Mouse (Mus musculus): ENCODE data around the gene AF067061. TPM values are rescaled to one million over a fixed set of nuclear protein-coding genes. Genes with fewer than 3 reads are reported as not detected.

The AF067061 gene
- polyA plus RNA-seq (2015; fragmentation: Nextera tagmentation; extraction: Ambion mirVana): 0.15 and 0.23 TPM in 2 replicates

DNA sequence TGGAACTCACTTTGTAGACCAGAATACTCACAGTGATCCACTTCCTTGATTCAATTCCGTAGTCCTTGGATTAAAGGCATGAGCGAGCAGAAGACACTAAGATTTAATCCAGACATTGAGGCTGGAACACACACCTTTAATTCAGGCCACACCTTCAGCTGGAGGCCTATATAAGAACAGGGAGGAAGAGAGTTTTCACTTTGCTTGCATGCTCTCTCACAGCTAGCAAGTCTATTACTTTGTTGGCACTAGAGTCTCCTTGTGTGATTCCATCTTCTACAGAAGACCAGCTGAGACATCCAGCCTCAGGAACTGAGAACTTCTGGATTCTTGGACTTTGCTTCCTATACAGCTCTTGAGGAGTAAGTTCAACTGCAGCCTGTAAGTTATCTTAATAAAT is at the start of gene AF067061:
TSS of gene AF067061 (plus strand) at position 245 of the 400 bp plus-strand sequence.

GRCm38 (mm10) chr13:120215847-120216246 is 47.1 kb upstream of the AF067061 start, which contains the start of gene Gm21762:
Gm21762 (minus strand) TSS chr13:120215947.

DNA sequence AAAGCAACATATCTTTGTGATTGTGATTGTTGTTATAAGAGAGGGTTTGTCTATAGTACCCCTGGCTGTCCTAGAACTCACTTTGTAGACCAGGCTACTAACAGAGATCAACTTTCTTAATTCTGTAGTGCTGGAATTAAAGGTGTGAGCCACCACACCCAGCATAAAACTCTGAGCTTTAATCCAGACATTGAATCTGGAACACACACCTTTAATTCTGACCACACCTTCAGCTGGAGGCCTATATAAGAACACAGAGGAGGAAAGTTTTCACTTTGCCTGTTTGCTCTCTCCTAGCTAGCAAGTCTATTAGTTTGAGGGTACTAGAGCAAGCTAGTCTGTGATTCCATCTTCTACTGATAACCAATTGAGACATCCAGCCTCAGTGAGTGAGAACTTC is 24.1 kb upstream of the AF067061 start, which contains the start of gene Gm21731:
TSS of gene Gm21731 (plus strand) at position 301 of the 400 bp plus-strand sequence.

DNA sequence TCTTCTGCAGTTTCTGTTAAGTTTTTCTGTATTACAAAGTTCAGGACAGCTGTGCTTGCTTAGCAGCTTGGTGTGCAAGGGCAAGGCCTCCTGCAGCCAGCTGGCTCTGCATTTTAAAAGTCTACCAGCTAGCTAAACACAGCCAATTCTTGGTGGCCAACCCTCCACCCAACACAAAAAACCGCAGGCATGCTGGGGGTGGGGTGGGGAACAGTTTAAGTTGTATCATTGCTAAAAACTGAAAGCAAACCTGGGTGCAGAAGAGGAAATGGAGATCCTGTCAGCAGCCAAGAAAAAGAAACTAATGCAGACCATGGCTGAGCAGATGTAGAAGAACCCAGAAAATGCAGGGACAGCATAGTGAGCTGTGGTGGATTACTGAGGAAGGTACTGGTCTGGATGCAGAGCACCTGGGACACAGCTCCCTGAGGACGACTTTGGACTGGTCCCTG is 37.1 kb downstream of the AF067061 start, which contains the start of gene BC147527:
TSS of gene BC147527 (plus strand) at position 402 of the 452 bp plus-strand sequence.

Other genes starting within 250 kb of the AF067061 start
- gene Gm36079, start 236.1 kb upstream of the AF067061 start, polyA plus RNA-seq (2015; fragmentation: Nextera tagmentation; extraction: Ambion mirVana): not detected in 2 replicates
- 2.9 and 4.1 TPM in 2 replicates for gene Gm21188, start 210.9 kb upstream of the AF067061 start, polyA plus RNA-seq (2015; fragmentation: Nextera tagmentation; extraction: Ambion mirVana)
- not detected in 2 replicates for gene Gm20767, start 122.9 kb upstream of the AF067061 start, polyA plus RNA-seq (2015; fragmentation: Nextera tagmentation; extraction: Ambion mirVana)
- gene Gm21818, start 90.7 kb upstream of the AF067061 start, polyA plus RNA-seq (2015; fragmentation: Nextera tagmentation; extraction: Ambion mirVana): not detected in 2 replicates
- gene Gm21762, start 47.2 kb upstream of the AF067061 start, polyA plus RNA-seq (2015; fragmentation: Nextera tagmentation; extraction: Ambion mirVana): 0.19 TPM in 1 of 2 replicates, not detected in the other
- not detected in 2 replicates for gene Gm21731, start 24.0 kb upstream of the AF067061 start, polyA plus RNA-seq (2015; fragmentation: Nextera tagmentation; extraction: Ambion mirVana)
- gene BC147527, start 37.3 kb downstream of the AF067061 start, polyA plus RNA-seq (2015; fragmentation: Nextera tagmentation; extraction: Ambion mirVana): 1.9 and 2.0 TPM in 2 replicates
- gene Tcstv3, start 53.8 kb downstream of the AF067061 start, polyA plus RNA-seq (2015; fragmentation: Nextera tagmentation; extraction: Ambion mirVana): not detected in 2 replicates